Mouse (Mus musculus) limb, embryonic 10.5 days (tissue): ENCODE data around the gene Hnrnpll. TPM values are rescaled to one million over a fixed set of nuclear protein-coding genes. Genes with fewer than 3 reads are reported as not detected.

Experiments
- DNase-seq: peaks from one replicate; pipeline ENCODE4 v3.0.0-alpha.2; 2017; ENCODE audit warnings: low spot score
- H3K27ac ChIP-seq: fragments of 300-500 bp; sonication (generic); 2 replicates; pipeline ENCODE4 v1.5.1; 2016; ENCODE audit warnings: mild to moderate bottlenecking
- H3K27me3 ChIP-seq: fragments of 300-500 bp; sonication (generic); 2 replicates; pipeline ENCODE4 v1.6.1; 2016; ENCODE audit warnings: low read depth, mild to moderate bottlenecking; ENCODE audit not compliant: poor library complexity, severe bottlenecking
- H3K36me3 ChIP-seq: fragments of 300-500 bp; sonication (generic); 2 replicates; pipeline ENCODE4 v1.6.1; 2016; ENCODE audit warnings: mild to moderate bottlenecking, moderate library complexity
- H3K4me1 ChIP-seq: fragments of 300-500 bp; sonication (generic); 2 replicates; pipeline ENCODE4 v1.6.1; 2016
- H3K4me3 ChIP-seq: fragments of 300-500 bp; sonication (generic); 2 replicates; pipeline ENCODE4 v1.5.1; 2016; ENCODE audit warnings: mild to moderate bottlenecking, moderate library complexity
- H3K9me3 ChIP-seq: fragments of 300-500 bp; sonication (generic); replicated peaks from 2 replicates; pipeline ENCODE4 v1.6.1; 2016; ENCODE audit warnings: mild to moderate bottlenecking
- WGBS: fragments of 180-500 bp; shearing (Covaris S2); methylation state at CpG from one replicate; pipeline ENCODE4 v1.1.7; 2016; 5-methylcytosine and 5-hydroxymethylcytosine counted together
- polyA plus RNA-seq: library from polyadenylated mRNA; unstranded; fragments of >200 nt; fragmentation: Nextera tagmentation; extraction: Ambion mirVana; gene quantifications from 2 replicates; pipeline ENCODE4 v1.2.1, GENCODE M21; 2016

Gene Hnrnpll
- polyA plus RNA-seq, 1 experiment from 2014 or later = 99.2 TPM

DNA sequence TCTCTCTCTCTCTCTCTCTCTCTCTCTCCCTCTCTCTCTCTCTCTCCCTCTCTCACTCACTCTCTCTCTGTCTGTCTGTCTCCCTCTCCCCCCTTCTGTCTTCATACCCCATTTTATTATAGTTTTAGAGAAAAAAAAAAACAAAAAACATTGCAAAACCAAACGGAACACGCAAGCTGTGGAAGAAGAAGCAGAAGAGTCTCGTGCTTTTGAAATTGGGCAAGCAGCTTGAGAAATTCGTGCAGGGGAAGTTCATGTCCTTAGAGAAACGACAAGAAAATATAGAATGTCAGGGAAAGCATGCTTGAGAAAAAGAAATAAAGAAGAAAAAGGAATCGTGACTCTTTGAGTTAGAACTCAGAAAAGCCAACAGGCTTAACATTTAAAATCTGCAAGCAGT, 21.1 kb upstream of the Hnrnpll start:
- no peaks in the 10 kb centered on the region for H3K4me1 ChIP-seq
- no peaks in the 10 kb centered on the region for H3K36me3 ChIP-seq
- no peaks in the 10 kb centered on the region for H3K27me3 ChIP-seq
- no peak overlapping the region for H3K27ac ChIP-seq
- no peak for DNase-seq
- H3K9me3 ChIP-seq = no peaks in the 10 kb centered on the region
- H3K4me3 ChIP-seq = no peak overlapping the region
- WGBS = 84% methylated on average over 6 of the region's 6 CpGs

DNA sequence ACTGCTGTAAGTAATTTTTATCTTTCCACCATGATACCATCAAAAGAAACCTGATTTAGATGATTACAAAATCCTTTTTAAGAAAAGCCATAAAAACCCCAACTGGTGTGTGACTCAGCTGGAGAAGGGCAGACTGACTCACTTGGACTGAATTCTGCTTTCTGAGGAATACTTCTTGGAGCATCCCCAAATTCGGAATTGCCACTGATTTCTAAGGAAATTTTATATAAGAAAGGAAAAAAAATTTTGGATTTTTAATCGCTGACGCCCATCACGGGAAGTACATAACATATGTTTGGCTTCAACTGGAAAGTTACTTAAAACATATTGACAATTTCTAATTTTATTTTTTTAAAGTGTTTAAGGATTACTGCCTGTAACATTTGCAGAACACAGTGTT, 16.6 kb upstream of the Hnrnpll start:
- no peak for DNase-seq
- Histone ChIP-seq H3K4me1 (no peaks in the 10 kb centered on the region), H3K27ac (no peak overlapping the region), H3K9me3 (no peaks in the 10 kb centered on the region), H3K4me3 (no peak overlapping the region), H3K27me3 (no peaks in the 10 kb centered on the region), H3K36me3 (no peaks in the 10 kb centered on the region)
- 91% methylated on average over 4 of the region's 4 CpGs for WGBS

- Histone ChIP-seq H3K36me3 (no peaks in the 10 kb centered on the region), H3K4me3 (no peak overlapping the region), H3K27ac (no peak overlapping the region), H3K4me1 (peaks cover 14% of the 10 kb centered on the region), H3K9me3 (no peaks in the 10 kb centered on the region), H3K27me3 (no peaks in the 10 kb centered on the region)
- WGBS = 91% methylated on average over 5 of the region's 6 CpGs
- DNase-seq = no peak
Measured at GRCm38 (mm10) chr17:80067257-80067656, 5.1 kb upstream of the Hnrnpll start.

DNA sequence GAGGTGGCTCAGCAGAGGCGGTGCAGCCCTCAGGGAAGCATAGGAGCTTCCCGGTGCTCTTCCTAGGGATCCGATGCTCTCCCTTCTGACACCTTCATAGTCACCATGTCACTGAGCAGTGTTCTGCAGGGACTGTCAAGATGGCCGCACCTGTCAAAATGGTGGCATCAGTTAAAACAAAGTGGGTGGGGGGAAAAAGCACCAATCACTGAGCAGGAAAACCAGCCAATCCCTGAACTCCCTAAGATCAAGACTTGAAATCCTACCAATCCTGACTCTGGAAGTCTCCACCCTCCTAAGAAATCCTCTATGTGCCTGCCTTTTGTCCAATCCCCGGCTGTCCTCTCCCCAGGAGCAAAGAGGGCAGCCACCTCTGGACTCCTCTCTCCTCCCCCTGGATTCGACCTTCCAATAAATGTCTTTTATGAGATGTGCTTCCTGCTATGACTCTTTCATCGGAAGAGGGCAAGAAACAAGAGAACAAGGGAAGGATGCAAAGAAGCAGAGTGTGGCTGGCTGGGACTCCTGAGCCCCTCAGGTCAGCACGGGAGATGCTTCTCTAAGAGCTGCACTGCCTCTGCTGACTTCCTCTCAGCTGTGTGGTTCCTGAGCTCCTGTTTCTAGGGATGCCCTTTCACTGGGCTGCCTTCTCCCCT, 1.8 kb upstream of the Hnrnpll start:
- 74% methylated on average over 8 of the region's 8 CpGs for WGBS
- no peak overlapping the region for H3K27ac ChIP-seq
- H3K9me3 ChIP-seq = no peaks in the 10 kb centered on the region
- H3K27me3 ChIP-seq = no peaks in the 10 kb centered on the region
- no peak for DNase-seq
- H3K36me3 ChIP-seq = no peaks in the 10 kb centered on the region
- H3K4me3 ChIP-seq = no peak overlapping the region
- peaks cover 26% of the 10 kb centered on the region for H3K4me1 ChIP-seq

- H3K36me3 ChIP-seq = peaks cover 2% of the 10 kb centered on the region
- 87% methylated on average over 10 of the region's 10 CpGs for WGBS
- no peak overlapping the region for H3K27ac ChIP-seq
- peaks cover 28% of the 10 kb centered on the region for H3K4me1 ChIP-seq
- DNase-seq = no peak
- H3K27me3 ChIP-seq = no peaks in the 10 kb centered on the region
- H3K4me3 ChIP-seq = peak overlapping the region; percentile 98; the same call in 1 of the 2 replicates
- H3K9me3 ChIP-seq = no peaks in the 10 kb centered on the region
Measured at GRCm38 (mm10) chr17:80063386-80063785, 1.3 kb upstream of the Hnrnpll start.

- peak overlapping the region; percentile 100 for H3K27ac ChIP-seq
- WGBS = 2% methylated on average over 15 of the region's 15 CpGs
- H3K9me3 ChIP-seq = no peaks in the 10 kb centered on the region
- H3K36me3 ChIP-seq = peaks cover 10% of the 10 kb centered on the region
- peaks cover 32% of the 10 kb centered on the region for H3K4me1 ChIP-seq
- DNase-seq = no peak
- peak overlapping the region; percentile 98 for H3K4me3 ChIP-seq
- H3K27me3 ChIP-seq = no peaks in the 10 kb centered on the region
Measured at GRCm38 (mm10) chr17:80062620-80063010, 481 bp upstream of the Hnrnpll start.

GRCm38 (mm10) chr17:80060828-80061782, 1.0 kb downstream of the Hnrnpll start:
- H3K27ac ChIP-seq = peak overlapping the region; percentile 100
- WGBS = under 1% methylated on average over 64 of the region's 83 CpGs
- peak overlapping the region; percentile 98 for H3K4me3 ChIP-seq
- peak; percentile 76 for DNase-seq
- peaks cover 20% of the 10 kb centered on the region for H3K36me3 ChIP-seq
- H3K27me3 ChIP-seq = no peaks in the 10 kb centered on the region
- no peaks in the 10 kb centered on the region for H3K9me3 ChIP-seq
- H3K4me1 ChIP-seq = peaks cover 32% of the 10 kb centered on the region

GRCm38 (mm10) chr17:80060151-80060550, 2.0 kb downstream of the Hnrnpll start:
- H3K4me1 ChIP-seq = peaks cover 32% of the 10 kb centered on the region
- peaks cover 20% of the 10 kb centered on the region for H3K36me3 ChIP-seq
- no peak for DNase-seq
- H3K27ac ChIP-seq = 0 out of 2 replicates have a peak overlapping the region, but pooled peaks have one; percentile 100
- no peaks in the 10 kb centered on the region for H3K27me3 ChIP-seq
- H3K4me3 ChIP-seq = peak overlapping the region; percentile 98
- H3K9me3 ChIP-seq = no peaks in the 10 kb centered on the region
- 27% methylated on average over 5 of the region's 5 CpGs for WGBS

DNA sequence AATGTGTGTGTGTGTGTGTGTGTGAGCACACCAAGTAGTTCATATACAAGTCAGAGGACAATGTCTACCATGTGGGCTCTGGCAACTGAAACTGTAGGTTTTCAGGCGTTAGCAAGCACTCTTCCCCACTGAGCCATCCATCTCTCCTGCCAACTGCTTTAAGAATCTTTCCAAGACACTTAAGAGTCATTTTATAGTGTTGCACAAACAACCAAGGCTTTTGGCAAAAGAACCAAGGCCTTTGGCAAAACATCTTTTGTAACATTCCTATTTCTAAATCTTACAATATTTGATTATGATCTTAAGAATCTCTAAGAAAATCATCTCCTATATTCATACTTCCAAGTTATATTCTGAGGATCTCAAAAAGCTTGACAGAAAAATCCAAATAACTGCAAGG, 2.4 kb downstream of the Hnrnpll start:
- no peak for DNase-seq
- H3K27ac ChIP-seq = no peak overlapping the region
- peaks cover 32% of the 10 kb centered on the region for H3K4me1 ChIP-seq
- WGBS = 9% methylated on average over 1 of the region's 1 CpGs
- peaks cover 24% of the 10 kb centered on the region for H3K36me3 ChIP-seq
- peak overlapping the region; percentile 98 for H3K4me3 ChIP-seq
- H3K27me3 ChIP-seq = no peaks in the 10 kb centered on the region
- no peaks in the 10 kb centered on the region for H3K9me3 ChIP-seq

- no peak overlapping the region for H3K27ac ChIP-seq
- peaks cover 36% of the 10 kb centered on the region for H3K36me3 ChIP-seq
- no peaks in the 10 kb centered on the region for H3K27me3 ChIP-seq
- DNase-seq = no peak
- no peaks in the 10 kb centered on the region for H3K9me3 ChIP-seq
- H3K4me1 ChIP-seq = peaks cover 27% of the 10 kb centered on the region
- no peak overlapping the region for H3K4me3 ChIP-seq
- WGBS = 73% methylated on average over 1 of the region's 1 CpGs
Measured at GRCm38 (mm10) chr17:80058501-80058900, 3.6 kb downstream of the Hnrnpll start.

DNA sequence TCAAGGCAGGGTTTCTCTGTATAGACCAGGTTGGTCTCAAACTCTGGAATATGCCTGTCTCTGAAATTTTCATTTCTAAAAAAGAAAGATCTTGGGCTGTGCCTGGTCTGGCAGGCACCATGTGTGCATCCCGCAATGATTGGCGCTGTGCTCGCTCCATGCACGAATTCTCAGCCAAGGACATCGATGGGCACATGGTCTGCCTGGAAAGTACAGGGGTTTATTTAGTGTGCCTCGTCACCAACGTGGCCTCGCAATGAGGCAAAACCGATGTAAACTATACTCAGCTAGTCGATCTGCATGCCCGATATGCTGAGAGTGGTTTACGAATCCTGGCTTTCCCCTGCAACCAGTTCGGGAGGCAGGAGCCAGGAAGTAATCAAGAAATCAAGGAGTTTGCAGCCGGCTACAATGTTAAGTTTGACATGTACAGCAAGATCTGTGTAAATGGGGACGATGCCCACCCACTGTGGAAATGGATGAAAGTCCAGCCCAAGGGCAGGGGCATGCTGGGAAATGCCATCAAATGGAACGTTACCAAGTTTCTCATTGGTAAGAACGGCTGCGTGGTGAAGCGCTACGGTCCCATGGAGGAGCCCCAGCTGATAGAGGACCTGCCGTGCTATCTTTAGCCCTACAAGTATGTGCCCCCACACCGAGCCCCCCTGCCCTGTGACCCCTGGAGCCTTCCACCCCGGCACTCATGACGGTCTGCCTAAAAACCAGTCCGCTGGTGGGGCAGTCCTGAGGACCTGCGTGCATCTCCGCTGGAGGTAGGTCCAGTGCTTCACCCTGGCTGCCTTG, 8.0 kb downstream of the Hnrnpll start:
- 92% methylated on average over 27 of the region's 27 CpGs for WGBS
- no peak for DNase-seq
- Histone ChIP-seq H3K4me3 (no peak overlapping the region), H3K27ac (no peak overlapping the region), H3K27me3 (no peaks in the 10 kb centered on the region), H3K4me1 (peaks cover 8% of the 10 kb centered on the region; the same call in 1 of the 2 replicates), H3K36me3 (peaks cover 80% of the 10 kb centered on the region), H3K9me3 (no peaks in the 10 kb centered on the region)

DNA sequence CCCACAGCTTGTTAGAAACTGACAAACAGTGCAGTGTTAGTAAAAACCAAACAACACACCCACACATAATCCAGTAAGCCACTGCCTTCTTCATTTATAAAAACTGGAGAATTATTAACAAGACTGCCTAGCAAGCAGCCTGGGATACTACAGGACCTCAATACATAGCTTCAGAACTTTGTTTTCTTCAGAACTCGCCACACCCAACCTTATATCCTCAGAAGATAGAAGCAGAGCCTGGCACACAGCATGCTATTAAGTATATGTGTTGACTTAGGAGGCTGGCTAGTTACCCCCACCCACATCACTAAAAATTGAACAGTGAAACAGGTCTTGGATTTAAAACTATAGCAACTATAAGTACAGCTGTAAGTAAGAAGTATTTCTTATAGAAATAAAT, 10.5 kb downstream of the Hnrnpll start:
- peaks cover 89% of the 10 kb centered on the region for H3K36me3 ChIP-seq
- no peak for DNase-seq

More for the DNA sequence above, 10.5 kb downstream of the Hnrnpll start:
- Histone ChIP-seq H3K9me3 (no peaks in the 10 kb centered on the region), H3K4me1 (no peaks in the 10 kb centered on the region), H3K4me3 (no peak overlapping the region), H3K27me3 (no peaks in the 10 kb centered on the region), H3K27ac (no peak overlapping the region)
- WGBS = 90% methylated on average over 1 of the region's 1 CpGs
